Mouse (Mus musculus) neural tube, embryonic 12.5 days (tissue): ENCODE measurements around the gene Apip. TPM values are rescaled to one million over a fixed set of nuclear protein-coding genes. Genes with fewer than 3 reads are reported as not detected.

Experiments used
- ATAC-seq: fragments of 200-750 bp; cut with Nextera tagmentation; 2 replicates; pipeline ENCODE4 v1.8.0; 2017; ENCODE audit warnings: low read depth, mild to moderate bottlenecking, moderate TSS enrichment, moderate library complexity; ENCODE audit not compliant: low FRiP score
- H3K27ac ChIP-seq: fragments of 300-500 bp; sonication (generic); 2 replicates; pipeline ENCODE4 v1.5.1; 2016
- H3K27me3 ChIP-seq: fragments of 300-500 bp; sonication (generic); replicated peaks from 2 replicates; pipeline ENCODE4 v1.6.1; 2016; ENCODE audit warnings: mild to moderate bottlenecking
- H3K36me3 ChIP-seq: fragments of 300-500 bp; sonication (generic); 2 replicates; pipeline ENCODE4 v1.6.1; 2016; ENCODE audit warnings: mild to moderate bottlenecking
- H3K4me1 ChIP-seq: fragments of 300-500 bp; sonication (generic); 2 replicates; pipeline ENCODE4 v1.6.1; 2016
- H3K4me2 ChIP-seq: fragments of 300-500 bp; sonication (generic); replicated peaks from 2 replicates; pipeline ENCODE4 v1.6.1; 2016; ENCODE audit warnings: mild to moderate bottlenecking
- H3K4me3 ChIP-seq: fragments of 300-500 bp; sonication (generic); 2 replicates; pipeline ENCODE4 v1.5.1; 2016
- H3K9ac ChIP-seq: fragments of 300-500 bp; sonication (generic); 2 replicates; pipeline ENCODE4 v1.6.1; 2016; ENCODE audit warnings: mild to moderate bottlenecking
- H3K9me3 ChIP-seq: fragments of 300-500 bp; sonication (generic); 2 replicates; pipeline ENCODE4 v1.6.1; 2016; ENCODE audit warnings: mild to moderate bottlenecking
- WGBS: fragments of 180-500 bp; shearing (Covaris S2); methylation state at CpG from one replicate; pipeline ENCODE4 v1.1.7; 2016; 5-methylcytosine and 5-hydroxymethylcytosine counted together
- polyA plus RNA-seq: library from polyadenylated mRNA; unstranded; fragments of >200 nt; fragmentation: Nextera tagmentation; extraction: Ambion mirVana; gene quantifications from 2 replicates; pipeline ENCODE4 v1.2.1, GENCODE M21; 2016

The Apip gene
- polyA plus RNA-seq, result 55.6 and 57.8 TPM in 2 replicates

GRCm38 (mm10) chr2:103073219-103073982 is at the start of gene Apip, which contains the start of gene Pdhx:
Gene Apip (plus strand): TSS chr2:103073675.
Gene Pdhx (minus strand): TSS chr2:103073513.
- WGBS, result 1% methylated on average over 55 of the region's 55 CpGs
- H3K4me3 ChIP-seq, result peak within 1 kb of the TSS; percentile 77
- peak within 1 kb of the TSS; percentile 32; the same call in 1 of the 2 replicates for H3K27ac ChIP-seq
- no peaks in the 10 kb centered on the region for H3K27me3 ChIP-seq
- no peaks in the 10 kb centered on the region for H3K36me3 ChIP-seq
- H3K9ac ChIP-seq, result peak within 1 kb of the TSS; percentile 82
- H3K9me3 ChIP-seq, result no peaks in the 10 kb centered on the region
- peaks cover 10% of the 10 kb centered on the region for H3K4me1 ChIP-seq
- H3K4me2 ChIP-seq, result peak within 1 kb of the TSS; percentile 71
- ATAC-seq, result peak; percentile 100

GRCm38 (mm10) chr2:103037831-103038230 is 35.6 kb upstream of the Apip start:
- H3K36me3 ChIP-seq, result peaks cover 6% of the 10 kb centered on the region; the same call in 1 of the 2 replicates
- H3K4me3 ChIP-seq, result no peak overlapping the region
- no peak for ATAC-seq
- no peaks in the 10 kb centered on the region for H3K9me3 ChIP-seq
- H3K27ac ChIP-seq, result no peak overlapping the region
- H3K27me3 ChIP-seq, result no peaks in the 10 kb centered on the region
- no peaks in the 10 kb centered on the region for H3K4me1 ChIP-seq
- no peak overlapping the region for H3K4me2 ChIP-seq
- H3K9ac ChIP-seq, result no peak overlapping the region
- 86% methylated on average over 4 of the region's 4 CpGs for WGBS

GRCm38 (mm10) chr2:103040896-103041295 is 32.6 kb upstream of the Apip start:
- ATAC-seq, result no peak

DNA sequence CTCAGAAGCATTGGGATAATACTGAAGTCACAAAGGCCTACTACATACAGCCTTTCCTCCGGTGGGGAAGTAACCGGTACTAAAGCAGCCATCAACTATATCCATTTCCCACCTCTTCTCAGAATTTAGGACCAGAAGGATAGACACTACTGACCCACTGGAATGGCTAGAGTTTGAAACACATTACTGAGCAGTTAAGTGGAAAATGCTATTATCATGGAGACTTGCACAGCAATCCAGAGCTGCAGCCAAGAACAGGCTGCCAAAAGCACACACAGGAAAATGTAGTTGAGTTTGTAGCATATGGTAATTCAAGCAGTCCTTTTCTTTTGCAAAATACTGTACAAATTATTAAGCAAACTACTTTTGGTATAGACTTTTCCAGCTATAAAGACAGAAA is 28.2 kb upstream of the Apip start:
- H3K27ac ChIP-seq, result no peak overlapping the region
- H3K27me3 ChIP-seq, result no peaks in the 10 kb centered on the region
- ATAC-seq, result no peak
- no peak overlapping the region for H3K4me2 ChIP-seq
- H3K4me1 ChIP-seq, result no peaks in the 10 kb centered on the region
- H3K9me3 ChIP-seq, result no peaks in the 10 kb centered on the region
- H3K36me3 ChIP-seq, result peaks cover 3% of the 10 kb centered on the region; the same call in 1 of the 2 replicates
- no peak overlapping the region for H3K4me3 ChIP-seq
- 76% methylated on average over 2 of the region's 2 CpGs for WGBS
- H3K9ac ChIP-seq, result no peak overlapping the region

More at GRCm38 (mm10) chr2:103040896-103041295, 32.6 kb upstream of the Apip start:
- Histone ChIP-seq H3K4me2 (no peak overlapping the region), H3K36me3 (peaks cover 6% of the 10 kb centered on the region; the same call in 1 of the 2 replicates), H3K4me1 (no peaks in the 10 kb centered on the region), H3K9ac (no peak overlapping the region), H3K4me3 (no peak overlapping the region), H3K27ac (no peak overlapping the region), H3K27me3 (no peaks in the 10 kb centered on the region), H3K9me3 (no peaks in the 10 kb centered on the region)
- WGBS, result 84% methylated on average over 8 of the region's 8 CpGs

- no peaks in the 10 kb centered on the region for H3K4me1 ChIP-seq
- no peaks in the 10 kb centered on the region for H3K9me3 ChIP-seq
- H3K36me3 ChIP-seq, result peaks cover 2% of the 10 kb centered on the region; the same call in 1 of the 2 replicates
- H3K9ac ChIP-seq, result no peak overlapping the region
- no peak overlapping the region for H3K27ac ChIP-seq
- no peaks in the 10 kb centered on the region for H3K27me3 ChIP-seq
- no peak overlapping the region for H3K4me2 ChIP-seq
- no peak overlapping the region for H3K4me3 ChIP-seq
- ATAC-seq, result no peak
- WGBS, result 86% methylated on average over 19 of the region's 19 CpGs
Measured at GRCm38 (mm10) chr2:103051937-103052893, 21.3 kb upstream of the Apip start.

GRCm38 (mm10) chr2:103055820-103056219 is 17.7 kb upstream of the Apip start:
- Histone ChIP-seq H3K4me2 (no peak overlapping the region), H3K4me1 (no peaks in the 10 kb centered on the region), H3K27ac (no peak overlapping the region), H3K27me3 (no peaks in the 10 kb centered on the region), H3K9me3 (no peaks in the 10 kb centered on the region), H3K36me3 (peaks cover 2% of the 10 kb centered on the region; the same call in 1 of the 2 replicates), H3K4me3 (no peak overlapping the region), H3K9ac (no peak overlapping the region)
- 94% methylated on average over 6 of the region's 6 CpGs for WGBS
- no peak for ATAC-seq

GRCm38 (mm10) chr2:103058266-103058665 is 15.2 kb upstream of the Apip start:
- peaks cover 2% of the 10 kb centered on the region; the same call in 1 of the 2 replicates for H3K36me3 ChIP-seq
- H3K4me2 ChIP-seq, result no peak overlapping the region
- no peak overlapping the region for H3K9ac ChIP-seq
- no peaks in the 10 kb centered on the region for H3K4me1 ChIP-seq
- ATAC-seq, result no peak
- no peak overlapping the region for H3K27ac ChIP-seq
- H3K4me3 ChIP-seq, result no peak overlapping the region
- H3K27me3 ChIP-seq, result no peaks in the 10 kb centered on the region
- H3K9me3 ChIP-seq, result no peaks in the 10 kb centered on the region
- WGBS, result 91% methylated on average over 3 of the region's 3 CpGs

DNA sequence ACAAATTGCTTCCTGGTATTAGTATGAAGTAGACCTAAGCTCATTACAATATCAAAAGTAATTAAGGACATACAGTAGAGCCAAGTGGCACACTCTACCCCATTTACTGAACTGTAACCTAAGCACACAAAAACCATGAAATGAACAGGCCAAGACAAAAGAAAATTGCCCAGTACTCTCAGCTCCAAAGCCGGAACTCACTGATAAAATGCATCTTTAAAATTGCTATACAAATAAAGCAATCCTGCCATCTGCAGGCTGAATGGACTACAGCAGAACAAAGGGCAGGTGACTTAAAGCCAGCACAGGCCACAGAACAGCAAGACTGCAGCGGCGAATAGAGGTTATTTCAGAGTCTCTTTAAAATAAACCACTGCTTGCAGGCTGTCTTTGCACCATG is 10.6 kb upstream of the Apip start:
- H3K4me2 ChIP-seq, result no peak overlapping the region
- H3K4me1 ChIP-seq, result 0 out of 2 replicates have a peak, but pooled peaks cover 2% of the 10 kb centered on the region
- no peak overlapping the region for H3K4me3 ChIP-seq
- 38% methylated on average over 3 of the region's 3 CpGs for WGBS
- no peak overlapping the region for H3K9ac ChIP-seq
- no peaks in the 10 kb centered on the region for H3K27me3 ChIP-seq
- H3K9me3 ChIP-seq, result no peaks in the 10 kb centered on the region
- no peak overlapping the region for H3K27ac ChIP-seq
- no peak for ATAC-seq
- H3K36me3 ChIP-seq, result no peaks in the 10 kb centered on the region

DNA sequence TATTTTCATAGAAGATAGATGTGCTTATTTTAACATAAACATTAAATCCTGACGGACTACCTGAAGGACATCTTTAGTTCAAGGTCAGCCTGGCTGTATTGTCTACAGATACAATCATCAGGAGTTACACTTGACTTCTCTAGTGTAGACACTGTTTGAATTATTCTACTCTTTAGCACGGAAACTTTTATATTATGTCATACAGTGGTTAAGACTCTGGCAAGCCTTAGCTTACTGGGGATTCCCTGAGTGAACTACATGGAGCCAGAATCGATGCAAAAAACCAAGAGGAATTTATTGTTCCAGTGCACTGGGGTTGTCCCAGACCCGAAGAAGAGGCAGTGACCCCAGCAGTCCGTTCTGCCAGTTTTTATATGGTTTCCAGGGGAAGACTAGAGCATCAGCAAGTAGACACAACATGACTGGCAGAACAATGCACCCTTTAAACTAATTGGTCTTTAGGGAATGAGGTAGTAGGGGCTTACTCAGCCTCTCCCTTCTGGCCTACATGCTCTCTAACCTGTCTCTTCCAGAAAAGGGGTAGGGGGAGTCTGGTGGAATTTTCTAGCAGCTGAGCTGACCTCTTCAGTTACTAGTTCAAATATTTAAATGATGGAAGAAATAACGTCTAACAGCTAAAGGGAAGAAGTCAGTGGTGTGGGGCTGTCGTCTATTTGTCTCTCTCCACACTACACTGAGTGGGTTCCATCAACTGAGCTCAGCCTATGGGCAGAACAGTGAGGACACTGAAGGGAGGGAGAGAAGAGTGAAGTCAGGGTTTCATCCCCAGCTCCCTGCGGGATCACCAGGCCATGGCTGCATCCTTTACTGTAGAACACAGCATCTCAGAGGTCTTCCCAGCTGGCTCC is 6.6 kb upstream of the Apip start:
- Histone ChIP-seq H3K9me3 (no peaks in the 10 kb centered on the region), H3K4me3 (no peak overlapping the region), H3K9ac (no peak overlapping the region), H3K4me2 (no peak overlapping the region), H3K27me3 (no peaks in the 10 kb centered on the region), H3K4me1 (peaks cover 5% of the 10 kb centered on the region), H3K27ac (no peak overlapping the region), H3K36me3 (no peaks in the 10 kb centered on the region)
- WGBS, result 81% methylated on average over 8 of the region's 8 CpGs
- no peak for ATAC-seq

- Histone ChIP-seq H3K27ac (no peak overlapping the region), H3K27me3 (no peaks in the 10 kb centered on the region), H3K4me3 (no peak overlapping the region), H3K9me3 (no peaks in the 10 kb centered on the region), H3K9ac (no peak overlapping the region), H3K4me1 (peaks cover 11% of the 10 kb centered on the region), H3K4me2 (no peak overlapping the region), H3K36me3 (no peaks in the 10 kb centered on the region)
- 89% methylated on average over 2 of the region's 2 CpGs for WGBS
- no peak for ATAC-seq
Measured at GRCm38 (mm10) chr2:103067552-103068207, 5.8 kb upstream of the Apip start.

DNA sequence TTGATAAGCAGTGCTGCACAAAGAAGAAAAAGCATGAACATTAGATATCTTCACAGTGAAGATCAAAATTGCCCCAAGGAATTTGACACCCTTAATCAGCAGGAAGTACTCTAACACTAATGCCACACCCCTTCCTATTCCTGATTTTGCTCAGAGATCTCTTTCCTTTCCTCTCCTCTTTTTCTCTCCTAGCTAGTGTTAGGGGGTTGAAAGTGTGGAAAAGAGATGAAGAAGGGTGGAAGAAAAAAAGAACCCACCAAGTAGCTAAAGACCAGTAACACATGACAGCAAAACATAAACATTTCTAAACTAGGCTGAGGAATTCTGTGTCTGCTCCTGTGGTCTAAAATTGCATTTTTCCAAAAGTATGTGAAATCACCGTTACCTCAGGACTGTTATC is 4.9 kb upstream of the Apip start:
- Histone ChIP-seq H3K36me3 (no peaks in the 10 kb centered on the region), H3K4me3 (no peak overlapping the region), H3K27me3 (no peaks in the 10 kb centered on the region), H3K4me1 (peaks cover 11% of the 10 kb centered on the region), H3K27ac (no peak overlapping the region), H3K9ac (no peak overlapping the region), H3K4me2 (no peak overlapping the region), H3K9me3 (no peaks in the 10 kb centered on the region)
- ATAC-seq, result no peak
- 93% methylated on average over 1 of the region's 1 CpGs for WGBS
